Mouse (Mus musculus): ENCODE measurements around the gene Setd5. TPM values are rescaled to one million over a fixed set of nuclear protein-coding genes. Genes with fewer than 3 reads are reported as not detected.
A peak's percentile ranks its signal among the peaks of the same experiment; 100 is the strongest.

The Setd5 gene
- polyA plus RNA-seq, 1 experiment from 2014 or later: 45.4 TPM

GRCm38 (mm10) chr6:113184866-113185525 is 107.8 kb downstream of the Setd5 start:
- H3K4me1 ChIP-seq (ENCODE audit: control insufficient read depth, insufficient read depth, low read depth, low read length): peaks cover under 1% of the 10 kb centered on the region
- no peaks in the 10 kb centered on the region for H3K27me3 ChIP-seq (replicated peaks; ENCODE audit: control insufficient read depth, insufficient read depth, low read length)
- 0 out of 2 replicates have a peak, but pooled peaks cover 6% of the 10 kb centered on the region for H3K36me3 ChIP-seq (ENCODE audit: control insufficient read depth, insufficient read depth, low read length)
- H3K9ac ChIP-seq (ENCODE audit: low read depth, low read length): no peak overlapping the region
- ATAC-seq: no peak
- H3K4me2 ChIP-seq (ENCODE audit: low read length): no peak overlapping the region
- 85% methylated on average over 21 of the region's 21 CpGs for WGBS
- no peak overlapping the region for H3K27ac ChIP-seq (ENCODE audit: low read depth, low read length)
- H3K4me3 ChIP-seq (ENCODE audit: low read length): no peak overlapping the region
- H3K9me3 ChIP-seq (ENCODE audit: control insufficient read depth, low read length): no peaks in the 10 kb centered on the region

GRCm38 (mm10) chr6:113193765-113194460 is 116.7 kb downstream of the Setd5 start:
- Histone ChIP-seq H3K36me3 (ENCODE audit: control insufficient read depth, insufficient read depth, low read length) (no peaks in the 10 kb centered on the region), H3K4me1 (ENCODE audit: control insufficient read depth, insufficient read depth, low read depth, low read length) (peaks cover 33% of the 10 kb centered on the region), H3K4me2 (ENCODE audit: low read length) (peak overlapping the region; percentile 94), H3K9me3 (ENCODE audit: control insufficient read depth, low read length) (no peaks in the 10 kb centered on the region), H3K4me3 (ENCODE audit: low read length) (peak overlapping the region; percentile 81), H3K9ac (ENCODE audit: low read depth, low read length) (peak overlapping the region; percentile 96), H3K27ac (ENCODE audit: low read depth, low read length) (peak overlapping the region; percentile 70), H3K27me3 (replicated peaks; ENCODE audit: control insufficient read depth, insufficient read depth, low read length) (no peaks in the 10 kb centered on the region)
- 4% methylated on average over 46 of the region's 46 CpGs for WGBS
- peak; percentile 58 for ATAC-seq

GRCm38 (mm10) chr6:113194517-113194840 is 117.3 kb downstream of the Setd5 start:
- ATAC-seq: peak; percentile 74; the same call in 1 of the 2 replicates
- Histone ChIP-seq H3K27ac (ENCODE audit: low read depth, low read length) (peak overlapping the region; percentile 82), H3K4me2 (ENCODE audit: low read length) (peak overlapping the region; percentile 94), H3K36me3 (ENCODE audit: control insufficient read depth, insufficient read depth, low read length) (no peaks in the 10 kb centered on the region), H3K9me3 (ENCODE audit: control insufficient read depth, low read length) (no peaks in the 10 kb centered on the region), H3K27me3 (replicated peaks; ENCODE audit: control insufficient read depth, insufficient read depth, low read length) (no peaks in the 10 kb centered on the region), H3K4me1 (ENCODE audit: control insufficient read depth, insufficient read depth, low read depth, low read length) (peaks cover 33% of the 10 kb centered on the region), H3K9ac (ENCODE audit: low read depth, low read length) (peak overlapping the region; percentile 96), H3K4me3 (ENCODE audit: low read length) (peak overlapping the region; percentile 81)
- 0% methylated on average over 5 of the region's 5 CpGs for WGBS

GRCm38 (mm10) chr6:113194841-113195595 is 117.9 kb downstream of the Setd5 start, which contains the start of gene Lhfpl4:
Gene Lhfpl4, minus strand, starts transcription at chr6:113195384.
- ATAC-seq: peak; percentile 84
- H3K9me3 ChIP-seq (ENCODE audit: control insufficient read depth, low read length): no peaks in the 10 kb centered on the region
- 2% methylated on average over 39 of the region's 66 CpGs for WGBS
- no peaks in the 10 kb centered on the region for H3K36me3 ChIP-seq (ENCODE audit: control insufficient read depth, insufficient read depth, low read length)
- H3K4me1 ChIP-seq (ENCODE audit: control insufficient read depth, insufficient read depth, low read depth, low read length): peaks cover 33% of the 10 kb centered on the region
- H3K4me2 ChIP-seq (ENCODE audit: low read length): peak within 1 kb of the TSS; percentile 94
- H3K4me3 ChIP-seq (ENCODE audit: low read length): peak within 1 kb of the TSS; percentile 81
- peak within 1 kb of the TSS; percentile 82 for H3K27ac ChIP-seq (ENCODE audit: low read depth, low read length)
- H3K9ac ChIP-seq (ENCODE audit: low read depth, low read length): peak within 1 kb of the TSS; percentile 96
- no peaks in the 10 kb centered on the region for H3K27me3 ChIP-seq (replicated peaks; ENCODE audit: control insufficient read depth, insufficient read depth, low read length)

- peak overlapping the region; percentile 82 for H3K27ac ChIP-seq (ENCODE audit: low read depth, low read length)
- peaks cover 33% of the 10 kb centered on the region for H3K4me1 ChIP-seq (ENCODE audit: control insufficient read depth, insufficient read depth, low read depth, low read length)
- peak overlapping the region; percentile 81 for H3K4me3 ChIP-seq (ENCODE audit: low read length)
- 4% methylated on average over 9 of the region's 9 CpGs for WGBS
- H3K9me3 ChIP-seq (ENCODE audit: control insufficient read depth, low read length): no peaks in the 10 kb centered on the region
- H3K36me3 ChIP-seq (ENCODE audit: control insufficient read depth, insufficient read depth, low read length): no peaks in the 10 kb centered on the region
- peak; percentile 19; the same call in 1 of the 2 replicates for ATAC-seq
- H3K9ac ChIP-seq (ENCODE audit: low read depth, low read length): peak overlapping the region; percentile 96
- H3K27me3 ChIP-seq (replicated peaks; ENCODE audit: control insufficient read depth, insufficient read depth, low read length): no peaks in the 10 kb centered on the region
- H3K4me2 ChIP-seq (ENCODE audit: low read length): peak overlapping the region; percentile 94
Measured at GRCm38 (mm10) chr6:113195596-113195992, 118.4 kb downstream of the Setd5 start.

Other genes with a start within 250 kb of the Setd5 start
- 27.0 and 32.7 TPM in 2 replicates for gene Srgap3, start 130.1 kb upstream of the Setd5 start, polyA plus RNA-seq (2015; fragmentation: Nextera tagmentation; extraction: Ambion mirVana)
- gene Thumpd3, start 31.1 kb upstream of the Setd5 start, polyA plus RNA-seq (2015; fragmentation: Nextera tagmentation; extraction: Ambion mirVana): 48.7 and 52.0 TPM in 2 replicates
- 56.7 and 63.6 TPM in 2 replicates for gene Lhfpl4, start 118.0 kb downstream of the Setd5 start, polyA plus RNA-seq (2015; fragmentation: Nextera tagmentation; extraction: Ambion mirVana)
- gene Mtmr14, start 160.5 kb downstream of the Setd5 start, polyA plus RNA-seq (2015; fragmentation: Nextera tagmentation; extraction: Ambion mirVana): 34.1 and 34.6 TPM in 2 replicates
- gene Cpne9, start 204.9 kb downstream of the Setd5 start, polyA plus RNA-seq (2015; fragmentation: Nextera tagmentation; extraction: Ambion mirVana): 9.1 and 9.6 TPM in 2 replicates
- 12.4 and 15.5 TPM in 2 replicates for gene Brpf1, start 229.8 kb downstream of the Setd5 start, polyA plus RNA-seq (2015; fragmentation: Nextera tagmentation; extraction: Ambion mirVana)
- 7.0 and 10.6 TPM in 2 replicates for gene Ogg1, start 249.6 kb downstream of the Setd5 start, polyA plus RNA-seq (2015; fragmentation: Nextera tagmentation; extraction: Ambion mirVana)

Data from hindbrain, embryonic 16.5 days (tissue).